Mouse (Mus musculus) kidney, postnatal 14 days (tissue): ENCODE measurements around the gene Srcap.

ENCODE experiments used
- DNase-seq: peaks from one replicate; pipeline ENCODE4 v3.0.0; 2022; ENCODE audit warnings: mixed read lengths

Gene Srcap

DNA sequence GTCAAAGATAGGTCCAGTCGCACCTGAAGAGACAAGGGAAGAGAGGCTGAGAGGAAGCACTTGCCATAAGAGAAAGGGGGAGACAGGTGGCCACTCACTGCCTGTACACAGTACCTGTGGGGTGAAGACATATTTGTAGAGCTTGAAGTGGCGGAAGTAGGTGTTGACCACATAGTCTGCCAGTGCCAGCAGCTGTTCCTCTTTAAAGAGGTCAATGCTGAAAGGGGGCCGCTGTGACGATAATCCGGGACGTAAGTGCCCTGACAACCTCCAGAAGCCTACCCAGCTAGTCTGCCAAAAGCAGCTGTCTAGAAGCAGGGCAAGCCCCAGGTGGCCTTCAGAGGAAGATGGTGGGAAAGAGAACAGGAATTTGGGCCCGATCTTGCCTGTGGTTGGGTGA, 73.2 kb downstream of the Srcap start:
- DNase-seq = no peak

DNA sequence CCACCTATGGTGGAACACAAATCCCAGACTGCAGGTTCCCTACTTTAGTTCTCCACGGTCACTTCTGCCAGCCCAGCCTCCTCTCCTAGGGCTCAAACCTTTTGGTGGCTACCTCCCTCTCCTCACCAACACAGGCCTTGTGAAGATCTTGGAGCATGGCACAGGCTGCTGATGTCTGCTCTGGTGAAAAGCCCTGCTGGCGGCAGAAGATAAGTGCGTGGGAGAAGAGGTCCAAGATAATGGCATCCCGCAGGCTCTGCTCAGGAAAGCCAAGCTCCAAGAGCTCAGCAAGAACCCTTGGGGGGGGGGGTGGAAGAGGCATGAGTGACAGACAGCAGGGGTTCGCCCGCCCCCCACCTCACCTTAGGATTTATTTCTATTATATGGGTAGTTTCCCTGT, 74.4 kb downstream of the Srcap start:
- no peak for DNase-seq

GRCm38 (mm10) chr7:127587196-127587595, 75.4 kb downstream of the Srcap start:
- DNase-seq = no peak

- peak; percentile 97 for DNase-seq
These were observed 76.5 kb downstream of the Srcap start, which contains the start of the genes Ccdc189 and Rnf40 for GRCm38 (mm10) chr7:127588011-127588871. Gene Ccdc189, minus strand, starts transcription at chr7:127588595. Gene Rnf40, plus strand, starts transcription at chr7:127588767.

- no peak for DNase-seq
These were observed 77.1 kb downstream of the Srcap start for GRCm38 (mm10) chr7:127588901-127589300.

GRCm38 (mm10) chr7:127589637-127590036, 77.9 kb downstream of the Srcap start:
- no peak for DNase-seq

GRCm38 (mm10) chr7:127591108-127591507, 79.3 kb downstream of the Srcap start:
- no peak for DNase-seq

- DNase-seq = no peak
These were observed 80.8 kb downstream of the Srcap start for GRCm38 (mm10) chr7:127592575-127592974.

DNA sequence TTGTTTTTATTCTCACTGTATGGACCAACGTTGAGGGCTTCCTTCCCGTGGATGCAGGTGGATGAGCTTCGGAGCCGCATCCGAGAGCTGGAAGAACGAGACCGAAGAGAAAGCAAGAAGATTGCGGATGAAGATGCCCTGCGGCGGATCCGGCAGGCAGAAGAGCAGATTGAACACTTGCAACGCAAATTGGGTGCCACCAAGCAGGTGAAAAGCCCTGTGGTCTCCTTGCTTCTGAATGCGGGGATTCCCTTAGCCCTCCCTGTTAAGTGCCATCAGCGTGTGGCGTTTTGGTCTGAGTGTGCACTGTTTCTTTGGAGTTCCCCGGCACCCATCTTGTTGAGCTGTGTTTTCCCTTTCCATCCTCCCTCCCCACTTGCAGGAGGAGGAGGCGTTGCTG, 85.0 kb downstream of the Srcap start:
- no peak for DNase-seq

- DNase-seq = no peak
These were observed 88.8 kb downstream of the Srcap start for GRCm38 (mm10) chr7:127600612-127601011.

DNA sequence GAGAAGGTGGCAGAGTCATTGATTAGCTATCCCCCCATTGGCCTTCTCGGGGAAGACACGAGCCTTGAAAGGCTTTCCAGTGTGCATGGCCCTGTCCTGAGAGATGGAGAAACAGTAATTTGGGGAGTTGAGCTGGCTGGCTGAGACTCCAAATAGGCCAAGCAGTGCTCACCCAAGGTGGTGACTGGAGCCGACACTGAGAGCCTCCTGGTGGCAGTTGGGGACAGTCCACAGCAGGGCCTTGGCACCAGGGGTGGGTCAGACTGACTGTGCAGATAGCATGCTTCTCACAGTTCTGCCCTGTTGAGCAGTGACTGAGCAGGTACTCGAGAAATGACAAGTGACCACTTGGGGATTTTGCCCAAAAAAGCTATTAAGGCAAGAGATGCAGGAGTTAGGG, 90.0 kb downstream of the Srcap start:
- no peak for DNase-seq

- DNase-seq = no peak
These were observed 91.1 kb downstream of the Srcap start for GRCm38 (mm10) chr7:127602903-127603302.

GRCm38 (mm10) chr7:127604256-127604655, 92.5 kb downstream of the Srcap start:
- no peak for DNase-seq

- no peak for DNase-seq
These were observed 95.4 kb downstream of the Srcap start for GRCm38 (mm10) chr7:127607150-127607549.
